Mouse (Mus musculus) retina, embryonic 14.5 days (tissue): ENCODE measurements at regions not wholly inside any gene's neighbourhood (a gene's known extent, or its start where the extent isn't known, plus 50 kb on each side); places are given as distances from the start of the nearest gene placed in this dataset.

Experiments used
- DNase-seq: peaks from one replicate; pipeline ENCODE4 v3.0.0-alpha.2; 2015; ENCODE audit warnings: low spot score

- no peak for DNase-seq
Observed at GRCm38 (mm10) chr2:9185780-9186483, 695.1 kb upstream of the 4930412O13Rik start.

DNA sequence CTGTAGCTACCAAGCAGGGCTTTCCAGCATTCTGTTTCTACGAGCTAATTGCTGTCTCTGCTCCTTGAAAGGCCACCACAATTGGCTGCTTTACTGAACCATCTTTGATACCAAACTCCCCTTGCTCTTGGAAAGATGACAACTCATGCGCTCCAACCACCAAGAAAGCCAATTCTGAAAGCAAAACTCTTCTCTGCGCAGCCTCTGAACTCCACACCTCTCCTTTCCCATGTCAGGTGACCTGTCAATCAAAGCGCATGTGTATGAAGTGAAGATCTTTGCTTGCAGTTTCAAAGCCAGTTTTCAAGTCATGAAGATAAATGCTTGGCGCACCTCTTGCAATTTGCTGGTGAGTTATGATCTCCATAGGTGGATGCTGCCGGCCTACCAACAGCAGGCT is 687.9 kb upstream of the 4930412O13Rik start:
- no peak for DNase-seq

DNA sequence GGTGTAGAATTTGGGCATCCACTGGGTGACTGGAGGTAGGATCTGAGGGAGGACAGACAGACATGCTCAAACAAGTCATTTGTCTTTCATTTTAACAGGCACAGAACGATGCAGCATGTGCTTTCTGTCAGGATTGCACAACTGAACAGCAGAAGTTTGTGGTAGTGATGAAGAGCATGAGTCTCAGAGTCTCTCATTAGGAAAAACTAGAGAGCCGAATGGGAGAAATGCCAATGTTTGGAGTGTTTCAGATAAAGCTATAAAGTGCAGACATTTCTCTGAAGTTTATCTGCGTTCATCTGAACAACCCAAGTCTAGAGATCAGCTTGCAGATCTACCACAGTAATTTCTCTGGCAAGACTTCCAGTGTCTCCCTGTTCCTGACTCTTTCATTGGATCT is 684.0 kb upstream of the 4930412O13Rik start:
- no peak for DNase-seq

GRCm38 (mm10) chr2:9207963-9208362 is 673.1 kb upstream of the 4930412O13Rik start:
- no peak for DNase-seq
